Mouse (Mus musculus): ENCODE measurements around the gene Syn2. TPM values are rescaled to one million over a fixed set of nuclear protein-coding genes. Genes with fewer than 3 reads are reported as not detected.

Syn2 gene
- polyA plus RNA-seq (2012; rRNA removed): 0.03 and 0.06 TPM in 2 replicates

GRCm38 (mm10) chr6:115134501-115135331 lies at the start of gene Syn2:
Gene Syn2, plus strand, starts transcription at chr6:115134902.

GRCm38 (mm10) chr6:115227043-115227442 lies 92.3 kb downstream of the Syn2 start, which contains the start of gene Gm17482:
Gene Gm17482, plus strand, starts transcription at chr6:115227343.

GRCm38 (mm10) chr6:115252099-115252873 lies 117.6 kb downstream of the Syn2 start, which contains the start of gene Timp4:
Gene Timp4, minus strand, starts transcription at chr6:115252205.

Other genes starting within 250 kb of the Syn2 start
- 3.9 and 4.4 TPM in 2 replicates for gene Vgll4, start 164.9 kb upstream of the Syn2 start, polyA plus RNA-seq (2012; rRNA removed)
- 15.1 and 17.0 TPM in 2 replicates for gene Tamm41, start 97.0 kb upstream of the Syn2 start, polyA plus RNA-seq (2012; rRNA removed)
- not detected in 2 replicates for gene Gm17482, start 92.4 kb downstream of the Syn2 start, polyA plus RNA-seq (2012; rRNA removed)
- 0.01 TPM in 1 of 2 replicates, not detected in the other for gene Timp4, start 117.3 kb downstream of the Syn2 start, polyA plus RNA-seq (2012; rRNA removed)
- gene Pparg, start 226.0 kb downstream of the Syn2 start, polyA plus RNA-seq (2012; rRNA removed): 0.63 and 0.81 TPM in 2 replicates